22 mouse cellular contexts compared by ENCODE assay signal in the genomic region with DNA sequence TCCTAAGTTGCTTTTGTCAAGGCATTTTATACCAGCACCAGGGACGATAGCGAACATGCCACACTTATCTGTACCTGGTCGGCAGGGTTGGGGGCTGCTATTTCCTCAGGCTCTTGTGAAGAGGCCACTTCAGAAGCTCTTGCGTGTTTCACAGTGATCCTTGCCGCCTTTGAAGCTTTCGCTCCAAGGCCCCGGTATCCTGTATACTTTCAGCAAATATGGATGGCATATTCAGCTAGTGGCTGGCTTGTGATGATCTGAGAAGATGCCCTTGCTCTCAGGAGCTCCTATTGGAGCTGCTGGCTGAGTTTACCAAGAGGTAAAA.
DNase-seq lines count a peak whose midpoint lies in the region; ATAC-seq and TF ChIP-seq lines count a peak whose summit lies in the region.
"Had no signal": no experiment of that assay in that cellular context is flagged by ENCODE, and none has a peak within 500 bp of the region (broad histone marks: within the 10 kb centered on the region; RNA-seq: fewer than 3 reads in every experiment).

No protein-coding gene starts in this region.

- H3K9me3 ChIP-seq in heart, embryonic 12.5 days (replicated peaks), result no peaks in the 10 kb centered on the region
- no peaks in the 10 kb centered on the region for H3K9me3 ChIP-seq in heart, embryonic 15.5 days (replicated peaks)
- no peaks in the 10 kb centered on the region for H3K9me3 ChIP-seq in lung, embryonic 14.5 days (ENCODE audit: low read depth, low read length)
- H3K9me3 ChIP-seq in ES-E14 (ENCODE audit: control insufficient read depth, insufficient read depth, low read depth, low read length), result no peaks in the 10 kb centered on the region
- H3K9me3 ChIP-seq: forebrain, embryonic 10.5 days; forebrain, embryonic 13.5 days; G1E; heart, embryonic 10.5 days; hindbrain, embryonic 12.5 days; hindbrain, embryonic 15.5 days had no signal

- DNase-seq in heart, adult 2 months, result no peak
- DNase-seq in heart, adult 8-10 months (ENCODE audit: low spot score), result no peak
- DNase-seq in lung, embryonic 14.5 days, result peak; percentile 35
- no peak for DNase-seq in lung, postnatal 14 days
- DNase-seq in ES-E14 (ENCODE audit: low read depth, low spot score), result no peak
- DNase-seq in left cerebral cortex, postnatal 4 days, result no peak
- DNase-seq: cerebellum, adult 18-20 months; cerebellum, adult 9-10 months; cerebellum, postnatal 14 days; gastrocnemius, postnatal 10 days; gastrocnemius, postnatal 36 days; heart, postnatal 14 days had no signal

- ATAC-seq in heart, embryonic 12.5 days (ENCODE audit: insufficient number of reproducible peaks, low FRiP score), result no peak
- no peak for ATAC-seq in heart, embryonic 15.5 days (replicated peaks; ENCODE audit: insufficient number of reproducible peaks, insufficient read depth, low FRiP score, low read depth)
- ATAC-seq in lung, embryonic 14.5 days (ENCODE audit: insufficient read depth), result peak; percentile 54; the same call in 1 of the 2 replicates
- ATAC-seq: forebrain, embryonic 13.5 days; forebrain, embryonic 16.5 days; Patski had no signal

- no peaks in the 10 kb centered on the region for H3K27me3 ChIP-seq in heart, embryonic 12.5 days (replicated peaks)
- peaks cover 4% of the 10 kb centered on the region; the same call in 1 of the 2 replicates for H3K27me3 ChIP-seq in heart, adult 2 months (ENCODE audit: control insufficient read depth, insufficient read depth, low read length)
- no peaks in the 10 kb centered on the region for H3K27me3 ChIP-seq in heart, embryonic 15.5 days
- H3K27me3 ChIP-seq in lung, embryonic 14.5 days (ENCODE audit: insufficient read depth, low read length), result no peaks in the 10 kb centered on the region
- H3K27me3 ChIP-seq: forebrain, embryonic 13.5 days; hindbrain, embryonic 12.5 days; hindbrain, embryonic 15.5 days; Patski had no signal

- TF ChIP-seq EP300 in heart, adult 2 months (IDR thresholded peaks at IDR 0.05; ENCODE audit: insufficient read depth, low read depth, low read length), result no peak

- H3K4me1 ChIP-seq in heart, embryonic 12.5 days (replicated peaks), result 0 out of 2 replicates have a peak, but pooled peaks cover 5% of the 10 kb centered on the region
- no peaks in the 10 kb centered on the region for H3K4me1 ChIP-seq in heart, adult 2 months (ENCODE audit: control insufficient read depth, insufficient read depth, low read length)
- H3K4me1 ChIP-seq in heart, embryonic 15.5 days (replicated peaks), result no peaks in the 10 kb centered on the region
- no peaks in the 10 kb centered on the region for H3K4me1 ChIP-seq in lung, embryonic 14.5 days (ENCODE audit: insufficient read depth)
- peaks cover 0 to 3% of the 10 kb centered on the region in 2 experiments; a peak in 2 of 4 replicates for H3K4me1 ChIP-seq in ES-E14 (ENCODE audit: control insufficient read depth in 2 of 2, insufficient read depth in 2 of 2, low read length in 2 of 2, poor library complexity in 1 of 2)
- H3K4me1 ChIP-seq: forebrain, embryonic 13.5 days; hindbrain, embryonic 12.5 days; hindbrain, embryonic 15.5 days had no signal

- no peak for TF ChIP-seq CTCF in heart, adult 2 months (IDR thresholded peaks at IDR 0.05)
- TF ChIP-seq CTCF in lung, embryonic 14.5 days (IDR thresholded peaks at IDR 0.05; ENCODE audit: low read depth), result no peak

- no peak overlapping the region for H3K4me3 ChIP-seq in heart, embryonic 12.5 days
- no peak overlapping the region for H3K4me3 ChIP-seq in heart, adult 2 months
- no peak overlapping the region for H3K4me3 ChIP-seq in heart, embryonic 15.5 days
- H3K4me3 ChIP-seq in lung, embryonic 14.5 days (ENCODE audit: low read depth, low read length), result no peak overlapping the region
- 0 out of 4 replicates have a peak overlapping the region, but pooled peaks of 1 of the 2 experiments have one; percentile 7 for H3K4me3 ChIP-seq in ES-E14 (ENCODE audit: insufficient read depth in 1 of 2, low read depth in 1 of 2, low read length in 2 of 2, poor library complexity in 1 of 2, severe bottlenecking in 1 of 2)
- H3K4me3 ChIP-seq: forebrain, embryonic 10.5 days; forebrain, embryonic 13.5 days; hindbrain, embryonic 12.5 days; hindbrain, embryonic 15.5 days had no signal

- peak overlapping the region; percentile 53; the same call in 1 of the 2 replicates for H3K4me2 ChIP-seq in heart, embryonic 12.5 days
- H3K4me2 ChIP-seq in heart, embryonic 15.5 days, result peak overlapping the region; percentile 51; the same call in 1 of the 2 replicates
- H3K4me2 ChIP-seq in lung, embryonic 14.5 days, result peak overlapping the region; percentile 41; the same call in 1 of the 2 replicates
- H3K4me2 ChIP-seq: forebrain, embryonic 13.5 days; hindbrain, embryonic 12.5 days; hindbrain, embryonic 15.5 days had no signal

- no peak for TF ChIP-seq POLR2A in heart, adult 2 months (IDR thresholded peaks at IDR 0.05; ENCODE audit: insufficient read depth, low read depth, low read length)

- WGBS in heart, embryonic 12.5 days, result 56% methylated on average over 7 of the region's 7 CpGs
- 59% methylated on average over 7 of the region's 7 CpGs for WGBS in heart, adult 2 months
- WGBS in heart, embryonic 15.5 days, result 49% methylated on average over 7 of the region's 7 CpGs
- 69% methylated on average over 7 of the region's 7 CpGs for WGBS in lung, embryonic 14.5 days

- H3K27ac ChIP-seq in heart, embryonic 12.5 days (ENCODE audit: poor library complexity, severe bottlenecking), result no peak overlapping the region
- H3K27ac ChIP-seq in heart, adult 2 months, result no peak overlapping the region
- H3K27ac ChIP-seq in heart, embryonic 15.5 days, result no peak overlapping the region
- H3K27ac ChIP-seq in lung, embryonic 14.5 days (ENCODE audit: low read depth), result no peak overlapping the region
- H3K27ac ChIP-seq in ES-E14 (ENCODE audit: insufficient read depth, low read depth, low read length, poor library complexity, severe bottlenecking), result peak overlapping the region; percentile 29; the same call in 1 of the 2 replicates
- H3K27ac ChIP-seq: forebrain, embryonic 13.5 days; hindbrain, embryonic 12.5 days; hindbrain, embryonic 15.5 days had no signal

- intact Hi-C loops in heart, adult 2 months (cut with DNase I), result no loop called here
- intact Hi-C loops in left cerebral cortex, postnatal 4 days (cut with DNase I), result no loop called here

- H3K9ac ChIP-seq in heart, embryonic 12.5 days, result no peak overlapping the region
- no peak overlapping the region for H3K9ac ChIP-seq in heart, adult 2 months (ENCODE audit: low read depth, low read length)
- H3K9ac ChIP-seq in heart, embryonic 15.5 days, result no peak overlapping the region
- no peak overlapping the region for H3K9ac ChIP-seq in lung, embryonic 14.5 days
- H3K9ac ChIP-seq in ES-E14 (ENCODE audit: insufficient read depth, low read depth, low read length, poor library complexity, severe bottlenecking), result no peak overlapping the region; the same call in 1 of the 2 replicates
- H3K9ac ChIP-seq: forebrain, embryonic 13.5 days; hindbrain, embryonic 12.5 days; hindbrain, embryonic 15.5 days had no signal

- in situ Hi-C loops in ES-E14 (cut with MboI; ENCODE audit: low sequenced_read_pairs in 2 of 2, unreplicated experiment in 2 of 2), result no loop called here

- H3K36me3 ChIP-seq in heart, embryonic 12.5 days, result no peaks in the 10 kb centered on the region
- no peaks in the 10 kb centered on the region for H3K36me3 ChIP-seq in heart, adult 2 months (ENCODE audit: control insufficient read depth, insufficient read depth, low read length)
- H3K36me3 ChIP-seq in heart, embryonic 15.5 days, result no peaks in the 10 kb centered on the region
- no peaks in the 10 kb centered on the region for H3K36me3 ChIP-seq in lung, embryonic 14.5 days (ENCODE audit: insufficient read depth)
- H3K36me3 ChIP-seq in ES-E14 (ENCODE audit: control insufficient read depth, insufficient read depth, low read length, poor library complexity, severe bottlenecking), result no peaks in the 10 kb centered on the region
- H3K36me3 ChIP-seq: forebrain, embryonic 10.5 days; G1E; heart, embryonic 10.5 days; hindbrain, embryonic 12.5 days; hindbrain, embryonic 15.5 days had no signal

- no peaks in the 10 kb centered on the region for H3K79me2 ChIP-seq in heart, adult 2 months (replicated peaks; ENCODE audit: control insufficient read depth, insufficient read depth, low read length)

TF ChIP-seq in ES-E14, 5 proteins besides CTCF, POLR2A, EP300 and RAD21:
- TF ChIP-seq ZC3H11A (IDR thresholded peaks at IDR 0.05; ENCODE audit: borderline replicate concordance, low read depth, low read length), result no peak
- TF ChIP-seq ZNF384 (IDR thresholded peaks at IDR 0.05; ENCODE audit: low read depth, low read length), result no peak
- TF ChIP-seq MAFK (IDR thresholded peaks at IDR 0.05; ENCODE audit: insufficient read depth, low read depth, low read length), result no peak
- no peak for TF ChIP-seq CHD2 (IDR thresholded peaks at IDR 0.05; ENCODE audit: low read depth, low read length)
- TF ChIP-seq HCFC1 (IDR thresholded peaks at IDR 0.05; ENCODE audit: borderline replicate concordance, insufficient read depth, low read length), result no peak
